Mouse (Mus musculus): ENCODE results near the gene Smyd5. TPM values are rescaled to one million over a fixed set of nuclear protein-coding genes. Genes with fewer than 3 reads are reported as not detected.
A peak's percentile ranks its signal among the peaks of the same experiment; 100 is the strongest.
"Not testable (repeated sequence)": the region's sequence is repeated elsewhere in the genome, so short reads cannot be mapped to it uniquely, and the experiment has no call there.

Gene Smyd5
- polyA plus RNA-seq, 1 experiment: 23.9 TPM

GRCm38 (mm10) chr6:85447351-85447750, 15.6 kb downstream of the Smyd5 start:
- DNase-seq (ENCODE audit: low read depth): no peak

- DNase-seq (ENCODE audit: low read depth): not testable (repeated sequence)
Observed at GRCm38 (mm10) chr6:85450140-85450539, 18.4 kb downstream of the Smyd5 start.

- peak; percentile 93 for DNase-seq (ENCODE audit: low read depth)
Observed at GRCm38 (mm10) chr6:85450697-85451663, 19.2 kb downstream of the Smyd5 start, which contains the start of gene Cct7. Gene Cct7, plus strand, starts transcription at chr6:85451514.

GRCm38 (mm10) chr6:85451664-85452410, 20.0 kb downstream of the Smyd5 start, which contains the start of gene Pradc1:
Gene Pradc1, minus strand, starts transcription at chr6:85451970.
- peak; percentile 82 for DNase-seq (ENCODE audit: low read depth)

- no peak for DNase-seq (ENCODE audit: low read depth)
Observed at GRCm38 (mm10) chr6:85452411-85452665, 20.5 kb downstream of the Smyd5 start.

GRCm38 (mm10) chr6:85452816-85453215, 21.0 kb downstream of the Smyd5 start:
- no peak for DNase-seq (ENCODE audit: low read depth)

DNA sequence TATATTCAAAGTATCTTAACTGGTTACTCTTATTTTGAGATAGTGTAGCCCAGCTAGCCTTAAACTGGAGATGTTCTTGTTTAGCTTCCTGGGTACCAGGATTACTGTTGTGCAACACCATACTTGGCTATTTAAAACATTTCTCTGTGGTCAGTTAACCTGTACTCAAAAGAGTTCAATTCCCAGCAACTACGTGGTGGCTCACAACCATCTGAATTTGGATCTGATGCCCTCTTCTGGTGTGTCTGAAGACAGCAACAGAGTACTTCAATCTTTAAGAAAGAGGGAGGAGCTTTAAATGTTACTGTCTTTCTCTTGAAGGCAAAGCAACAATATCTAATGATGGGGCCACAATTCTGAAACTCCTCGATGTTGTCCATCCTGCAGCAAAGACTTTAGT, 27.8 kb downstream of the Smyd5 start:
- no peak for DNase-seq (ENCODE audit: low read depth)

DNA sequence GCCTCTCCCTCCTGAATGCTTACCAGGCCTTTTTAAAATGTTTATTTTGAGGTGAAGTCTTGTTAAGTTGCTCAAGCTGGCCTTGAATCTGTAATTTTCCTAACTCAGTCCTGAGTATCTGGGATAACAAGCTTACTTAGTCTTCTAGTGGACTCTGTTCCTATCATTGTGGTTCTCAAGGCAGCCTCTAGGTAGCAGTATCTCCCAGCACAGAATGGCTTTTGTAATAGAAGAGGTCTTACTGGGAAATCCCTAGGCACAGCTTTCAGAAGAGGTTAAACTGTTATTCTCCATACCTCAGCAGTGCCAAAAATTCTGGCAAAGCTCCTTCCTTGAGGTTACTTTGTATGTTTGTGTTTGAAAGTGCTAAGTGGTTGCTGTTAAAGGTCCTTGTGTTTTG, 33.6 kb downstream of the Smyd5 start:
- DNase-seq (ENCODE audit: low read depth): no peak

- no peak for DNase-seq (ENCODE audit: low read depth)
Observed at GRCm38 (mm10) chr6:85469660-85470430, 38.1 kb downstream of the Smyd5 start.

GRCm38 (mm10) chr6:85471962-85472361, 40.2 kb downstream of the Smyd5 start:
- DNase-seq (ENCODE audit: low read depth): no peak

DNA sequence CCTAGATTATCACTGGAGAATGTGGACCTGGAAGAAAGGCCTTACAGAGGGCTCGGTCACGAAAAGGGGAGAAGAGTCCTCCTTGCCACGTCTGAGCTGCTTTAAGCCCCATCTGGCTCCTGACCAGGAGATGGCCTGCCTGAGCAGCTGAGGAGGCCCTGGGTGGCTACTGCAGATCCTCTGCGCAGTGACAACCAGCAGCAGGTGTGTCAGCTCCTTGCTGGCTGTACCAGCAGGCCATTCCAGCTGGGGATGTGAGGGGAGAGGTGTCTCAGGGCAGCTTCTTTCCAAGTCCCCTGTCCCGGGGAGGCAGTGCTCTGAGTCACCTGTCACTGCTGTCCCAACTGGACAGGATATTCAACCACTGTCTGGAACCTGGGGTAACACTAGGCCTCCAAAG, 40.8 kb downstream of the Smyd5 start:
- no peak for DNase-seq (ENCODE audit: low read depth)

GRCm38 (mm10) chr6:85475581-85475980, 43.8 kb downstream of the Smyd5 start:
- no peak for DNase-seq (ENCODE audit: low read depth)

GRCm38 (mm10) chr6:85477366-85477917, 45.7 kb downstream of the Smyd5 start:
- DNase-seq (ENCODE audit: low read depth): no peak

GRCm38 (mm10) chr6:85478416-85478815, 46.6 kb downstream of the Smyd5 start:
- no peak for DNase-seq (ENCODE audit: low read depth)

DNA sequence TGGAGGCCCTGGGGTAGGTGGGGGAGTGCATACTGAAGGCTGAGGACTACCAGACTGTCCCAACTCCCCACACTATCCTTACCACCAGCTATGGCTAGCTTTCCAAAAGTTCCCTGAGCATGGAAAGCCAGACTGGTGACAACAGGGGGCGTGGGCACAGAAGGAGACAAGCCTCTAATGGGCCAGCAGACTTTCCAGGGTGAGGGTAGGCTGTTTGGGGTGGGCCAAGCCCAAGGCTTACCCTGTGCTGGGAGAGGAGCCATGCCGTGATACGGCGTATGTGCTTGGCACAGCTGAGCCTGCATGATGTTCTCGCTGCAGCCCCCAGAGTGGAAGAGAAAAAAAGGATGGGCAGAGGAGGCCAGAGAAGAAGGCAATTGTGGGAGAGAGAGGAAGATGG, 48.2 kb downstream of the Smyd5 start:
- DNase-seq (ENCODE audit: low read depth): no peak

- DNase-seq (ENCODE audit: low read depth): no peak
Observed at GRCm38 (mm10) chr6:85480685-85481084, 48.9 kb downstream of the Smyd5 start.

DNA sequence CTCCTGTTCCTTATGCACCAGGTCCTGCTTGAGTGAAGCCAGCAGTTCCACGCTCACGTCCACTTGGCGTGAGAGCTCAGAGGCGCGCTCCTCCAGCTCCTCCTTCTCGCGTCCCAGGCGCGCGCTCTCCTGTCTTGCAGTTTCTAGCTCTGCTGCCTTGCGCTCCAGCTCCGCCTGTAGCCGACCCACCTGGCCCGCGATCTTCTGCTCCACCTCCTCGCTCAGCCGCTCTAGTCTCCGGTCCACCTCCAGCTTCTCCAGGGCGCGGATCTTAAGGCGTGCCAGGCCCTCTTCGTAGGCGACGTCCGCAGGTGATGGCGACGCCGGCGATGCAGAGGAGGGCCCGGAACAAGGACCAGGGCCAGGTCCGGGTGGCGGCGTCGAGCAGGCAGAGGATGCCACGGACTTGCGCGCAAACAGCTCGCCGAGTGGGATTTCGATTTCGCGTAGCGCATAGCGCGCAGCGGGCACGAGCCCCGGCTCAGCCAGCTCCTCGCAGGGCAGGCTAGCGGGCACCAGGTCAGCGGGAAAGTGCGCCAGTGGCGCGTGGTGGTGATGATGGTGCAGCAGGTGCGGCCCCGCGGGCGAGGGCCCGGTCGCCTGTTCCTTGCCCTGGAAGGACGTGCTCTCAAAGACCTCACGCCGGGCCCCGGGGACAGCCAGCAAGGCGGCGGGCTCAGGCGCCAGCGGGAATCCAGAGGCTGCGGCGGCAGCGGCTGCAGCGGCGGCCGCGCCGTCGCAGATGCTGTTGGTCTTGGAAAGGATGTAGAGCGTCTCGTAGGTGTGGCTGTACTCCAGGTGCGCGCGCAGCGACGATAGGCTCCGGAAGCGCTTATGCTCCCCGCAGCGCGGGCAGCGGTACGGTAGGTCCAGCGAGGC, 52.3 kb downstream of the Smyd5 start:
- no peak for DNase-seq (ENCODE audit: low read depth)

- no peak for DNase-seq (ENCODE audit: low read depth)
Observed at GRCm38 (mm10) chr6:85485738-85486137, 53.9 kb downstream of the Smyd5 start.

DNA sequence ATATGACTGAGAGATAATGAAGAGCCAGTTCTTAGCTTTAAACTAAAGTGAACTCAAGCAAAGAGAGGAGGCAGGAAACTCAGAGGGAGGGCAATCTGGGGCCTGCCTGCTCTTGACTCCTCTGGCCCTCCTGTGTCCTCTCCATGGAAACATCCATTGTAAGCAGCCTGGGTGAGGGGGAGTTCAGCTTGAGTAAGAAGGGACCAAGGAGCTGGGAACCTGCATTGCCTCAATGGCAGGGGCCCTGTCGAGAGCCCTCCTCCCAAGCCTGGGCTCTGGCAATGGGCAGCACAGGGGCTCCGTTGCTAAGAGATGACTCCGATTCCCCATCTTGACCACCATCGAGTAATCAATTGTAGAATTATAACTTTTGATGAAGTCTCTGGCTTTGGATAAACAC, 56.7 kb downstream of the Smyd5 start:
- no peak for DNase-seq (ENCODE audit: low read depth)

GRCm38 (mm10) chr6:85489717-85490116, 57.9 kb downstream of the Smyd5 start:
- no peak for DNase-seq (ENCODE audit: low read depth)

DNA sequence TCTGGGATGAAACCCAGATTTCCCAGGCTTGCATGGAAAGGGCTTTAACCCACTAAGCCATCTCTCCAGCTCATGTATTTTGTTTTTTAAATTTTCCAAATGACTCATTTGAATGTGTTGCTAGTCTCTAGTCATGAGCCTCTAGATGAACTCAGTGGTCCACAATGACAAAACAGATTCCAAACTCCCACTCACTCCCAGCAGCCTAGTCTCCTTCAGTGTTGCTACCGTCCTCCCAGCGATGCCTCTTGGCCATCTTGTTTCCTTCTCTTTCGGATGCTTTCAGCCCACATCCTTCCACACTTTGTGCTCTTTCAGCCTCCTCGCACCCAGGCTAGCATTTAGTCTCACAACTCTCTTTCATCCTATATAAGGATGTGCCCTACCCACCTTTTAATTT, 58.5 kb downstream of the Smyd5 start:
- no peak for DNase-seq (ENCODE audit: low read depth)

Measured in gonadal fat pad, adult 2 months (tissue).